Mouse (Mus musculus): ENCODE measurements around the gene Zfp444. TPM values are rescaled to one million over a fixed set of nuclear protein-coding genes. Genes with fewer than 3 reads are reported as not detected.

Zfp444 gene
- 10 to 100 TPM; 26.4 to 35.9 TPM for total RNA-seq (2021)
- long read RNA-seq, experiment 1, transcript Zfp444-201 (4 exons, 2,467 nt): major isoform, 13 of 29 reads
- long read RNA-seq, experiment 1, transcript Zfp444-203 (5 exons, 1,648 nt): minor isoform, 10 of 29 reads
- long read RNA-seq, experiment 1, partial matches to known transcripts: 3 of 29 reads
- long read RNA-seq, experiment 1, other reads (novel, unspliced or antisense): 3 of 29 reads
- long read RNA-seq, experiment 2, transcript Zfp444-203 (5 exons, 1,648 nt): minor isoform, 7 of 18 reads
- long read RNA-seq, experiment 2, transcript Zfp444-201 (4 exons, 2,467 nt): major isoform, 9 of 18 reads
- long read RNA-seq, experiment 2, partial matches to known transcripts: 1 of 18 reads
- long read RNA-seq, experiment 2, other reads (novel, unspliced or antisense): 1 of 18 reads

- DNase-seq: peak; percentile 97 to 99
These were observed at the start of gene Zfp444 for GRCm38 (mm10) chr7:6172006-6172649. Gene Zfp444 (plus strand): TSS chr7:6172226.

- peak; percentile 77 to 83 for DNase-seq
These were observed 45.2 kb upstream of the Zfp444 start for GRCm38 (mm10) chr7:6126690-6127448.

DNA sequence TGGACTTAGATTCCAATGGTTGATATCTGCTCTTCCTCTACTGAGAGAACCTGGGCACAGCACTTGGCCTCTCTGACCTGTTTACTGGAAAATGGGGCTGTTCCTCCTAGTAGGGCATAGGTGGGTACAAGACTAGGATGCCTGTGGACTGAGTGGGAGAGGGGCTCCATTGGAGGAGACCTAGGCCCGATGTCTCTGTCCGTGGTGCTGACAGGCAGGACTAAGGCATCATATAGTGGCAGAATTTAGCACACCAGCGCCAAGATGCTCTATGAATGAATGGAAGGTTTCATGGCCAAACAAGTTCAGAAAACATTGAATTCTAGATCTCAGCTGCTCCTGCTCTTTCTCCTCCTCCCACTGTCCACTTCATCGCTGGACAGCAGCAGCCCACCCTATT, 41.7 kb upstream of the Zfp444 start:
- DNase-seq: no peak

DNA sequence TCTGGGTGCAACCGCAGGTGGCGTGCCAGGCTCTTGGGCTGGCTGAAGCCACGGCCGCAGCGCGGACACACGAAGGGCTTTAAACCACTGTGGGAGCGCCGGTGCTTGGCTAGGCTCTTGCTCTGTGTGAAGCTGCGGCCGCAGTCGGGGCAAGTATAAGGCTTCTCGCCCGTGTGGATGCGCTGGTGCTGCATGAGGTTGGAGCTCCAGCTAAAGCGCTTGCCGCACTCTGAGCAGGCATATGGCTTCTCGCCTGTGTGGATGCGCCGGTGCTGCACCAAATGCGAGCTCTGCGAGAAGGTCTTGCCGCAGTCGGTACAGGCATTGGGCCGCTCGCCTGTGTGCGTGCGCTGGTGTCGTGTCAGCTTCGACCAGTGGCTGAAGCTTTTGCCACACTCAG, 39.4 kb upstream of the Zfp444 start:
- no peak for DNase-seq

DNA sequence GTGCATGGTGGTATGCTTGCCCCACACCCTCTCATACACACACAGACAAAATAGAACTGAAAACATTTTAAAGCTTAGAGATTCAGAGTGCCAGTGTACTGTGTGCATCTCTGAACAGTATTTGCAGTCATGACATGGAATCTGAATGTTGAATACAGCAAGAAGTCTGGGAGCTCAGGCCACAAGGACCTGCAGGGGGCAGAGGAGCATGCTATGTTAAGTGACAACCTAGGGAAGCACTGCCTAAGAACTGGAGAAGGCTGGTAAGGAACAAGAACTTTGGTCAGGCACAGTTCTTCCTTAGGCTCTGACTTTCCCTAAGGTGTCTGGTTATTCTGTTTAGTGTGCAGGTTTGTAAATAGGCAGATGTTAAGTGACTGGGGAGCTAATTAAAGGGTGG, 35.5 kb upstream of the Zfp444 start:
- DNase-seq: peak in 1 of 2 experiments; percentile 40

DNA sequence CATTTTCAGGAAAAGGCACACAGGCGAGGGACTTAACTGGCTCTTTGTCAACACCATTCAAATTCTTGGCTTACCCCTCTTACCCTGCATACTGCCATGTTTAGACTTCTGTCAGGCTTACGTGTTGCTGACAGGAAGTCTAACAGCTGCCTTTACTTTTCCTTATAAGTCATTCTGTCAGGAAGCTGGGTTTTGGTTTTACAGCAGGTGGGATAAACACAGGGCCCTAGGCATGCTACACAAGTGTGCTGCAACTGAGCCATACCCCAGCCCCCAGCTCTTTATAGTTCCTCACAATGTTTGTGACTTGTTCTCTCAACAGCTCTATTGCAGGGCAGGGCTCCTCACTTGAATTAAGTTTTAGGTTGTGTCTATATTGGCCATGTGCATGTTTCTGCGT, 32.7 kb upstream of the Zfp444 start:
- DNase-seq: no peak

DNA sequence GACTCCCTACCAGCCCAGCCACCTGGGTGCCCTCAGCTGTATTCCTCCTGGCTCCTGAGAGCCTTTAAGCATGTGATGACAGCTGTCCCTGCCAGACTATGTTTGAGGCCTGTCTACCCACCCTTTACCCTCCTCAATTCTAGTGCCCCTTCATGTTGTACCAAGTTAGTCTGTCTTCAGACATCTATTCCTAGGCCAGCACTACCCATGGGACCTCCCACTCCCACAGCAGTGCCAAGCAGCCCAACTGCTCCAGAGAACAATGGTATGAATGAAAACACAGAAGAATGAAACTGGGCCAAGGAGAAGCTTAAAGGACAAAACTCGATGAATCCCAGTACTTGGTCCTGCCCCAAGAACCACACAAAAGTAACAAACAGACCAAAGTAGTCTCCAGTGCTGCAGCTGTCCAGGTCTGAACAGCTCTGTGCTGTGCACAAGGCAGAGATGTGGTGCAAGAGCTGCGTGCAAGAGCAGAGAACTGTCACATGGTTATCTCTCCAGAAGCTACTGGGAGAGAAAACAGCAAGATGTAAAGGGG, 28.0 kb upstream of the Zfp444 start:
- DNase-seq: no peak

GRCm38 (mm10) chr7:6145423-6146188, 26.4 kb upstream of the Zfp444 start:
- no peak for DNase-seq

GRCm38 (mm10) chr7:6146194-6146981, 25.6 kb upstream of the Zfp444 start:
- no peak for DNase-seq

- peak; percentile 72 to 76 for DNase-seq
These were observed 25.1 kb upstream of the Zfp444 start for GRCm38 (mm10) chr7:6146982-6147325.

DNA sequence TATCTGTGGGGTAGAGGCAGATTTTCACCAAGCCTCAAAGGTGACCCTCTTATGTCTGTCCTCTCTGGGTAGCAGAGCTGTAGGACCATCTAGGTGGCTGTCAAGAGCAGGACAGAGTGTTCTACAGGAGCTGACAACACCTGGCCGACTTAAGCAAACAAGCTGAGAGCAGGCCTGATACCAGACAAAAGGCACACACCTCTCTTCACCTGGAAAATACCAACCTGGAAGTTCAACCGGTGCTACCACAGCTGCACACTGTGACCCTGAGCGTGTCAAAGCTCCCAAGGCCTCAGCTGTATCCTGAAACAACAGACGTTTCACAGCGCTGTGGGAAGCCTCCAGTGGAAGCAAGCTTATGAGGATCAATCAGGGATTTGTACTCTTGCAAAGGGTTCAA, 24.3 kb upstream of the Zfp444 start:
- DNase-seq: peak; percentile 42 to 51

DNA sequence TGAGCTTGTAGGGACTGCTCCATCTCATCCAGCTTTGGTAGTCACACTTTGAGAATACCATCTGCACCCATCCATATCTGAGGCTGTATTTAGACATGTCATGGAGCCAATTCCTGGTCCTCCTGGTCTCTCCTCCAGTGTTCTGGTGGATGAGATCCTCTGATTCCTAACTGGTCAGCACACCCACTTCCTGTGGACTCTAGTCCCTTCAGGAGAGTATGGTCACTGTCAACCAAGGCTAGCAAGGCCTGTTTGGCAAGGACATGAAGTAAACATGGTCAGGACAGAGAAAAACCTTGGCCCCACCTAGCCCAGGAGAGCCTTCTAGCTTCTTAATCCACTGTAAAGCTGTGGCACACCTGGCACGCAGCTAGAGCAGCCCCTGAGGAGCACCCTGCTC, 20.8 kb upstream of the Zfp444 start:
- no peak for DNase-seq

DNA sequence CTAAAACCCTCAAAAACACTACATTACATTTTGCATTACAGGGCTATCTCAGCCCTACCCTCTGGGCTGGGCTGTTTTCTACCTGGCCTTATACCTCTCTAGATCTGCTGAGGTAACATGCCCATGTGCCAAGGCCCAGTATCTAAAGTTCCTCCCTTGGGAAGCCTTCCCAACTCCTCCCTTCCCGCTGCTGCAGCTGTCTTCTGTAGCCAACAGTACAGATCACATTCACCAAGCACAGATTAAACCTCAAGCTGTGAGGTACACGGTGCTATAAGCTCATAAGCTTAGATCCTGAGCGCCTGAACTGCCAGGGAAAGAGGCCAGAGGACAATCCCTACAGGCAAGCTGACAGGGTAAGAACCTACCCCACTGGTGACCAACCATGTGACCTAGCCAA, 20.0 kb upstream of the Zfp444 start:
- no peak for DNase-seq

GRCm38 (mm10) chr7:6153131-6153530, 18.9 kb upstream of the Zfp444 start:
- peak; percentile 58 to 63 for DNase-seq

DNA sequence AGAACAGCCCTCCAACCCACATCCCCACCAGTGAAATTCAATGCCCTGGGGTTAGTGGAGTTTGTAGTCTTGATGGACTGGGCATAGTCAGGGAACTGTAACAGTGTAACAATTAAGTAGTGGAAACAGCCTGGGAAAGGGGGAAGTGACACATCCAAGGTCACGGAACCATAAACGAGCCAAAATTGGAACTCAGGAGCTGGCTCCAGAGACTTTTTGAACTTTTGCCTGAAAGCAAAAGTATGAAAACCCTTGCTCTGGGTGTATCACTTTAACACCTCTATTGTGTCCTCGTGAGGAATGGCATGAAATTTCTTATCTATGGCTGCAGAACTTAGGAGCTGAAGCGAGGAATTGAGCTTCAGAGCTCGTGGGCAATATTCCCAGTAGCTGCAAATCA, 17.9 kb upstream of the Zfp444 start:
- DNase-seq: peak; percentile 36 to 50

GRCm38 (mm10) chr7:6155031-6155872, 16.8 kb upstream of the Zfp444 start:
- DNase-seq: peak; percentile 92 to 95

DNA sequence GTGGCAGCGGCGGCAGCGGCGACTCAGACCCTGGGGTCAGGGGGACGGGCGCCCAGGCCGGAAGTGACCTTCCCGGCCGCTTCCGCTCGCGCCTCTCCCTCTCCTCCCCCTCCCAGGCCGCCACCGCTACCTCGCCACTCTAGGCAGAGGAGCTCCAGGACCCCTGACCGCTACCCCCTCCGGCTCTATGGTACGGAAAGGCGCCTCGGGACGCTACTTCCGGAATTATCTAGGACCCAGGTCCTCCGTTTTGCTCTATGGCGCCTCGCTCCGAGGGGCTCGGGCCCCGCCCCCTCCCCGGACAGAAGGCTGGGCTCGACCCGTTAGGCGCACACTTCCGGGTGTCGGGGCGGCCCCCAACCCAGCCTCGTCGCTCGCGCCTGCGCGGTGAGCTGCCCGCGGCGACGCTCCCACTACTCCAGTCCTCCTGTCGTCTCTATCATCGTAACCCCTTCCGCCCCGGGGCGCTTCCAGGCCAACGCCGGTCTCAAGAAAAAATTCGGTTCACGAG, 16.1 kb upstream of the Zfp444 start, which contains the start of gene Zfp787:
Gene Zfp787 (minus strand): TSS at position 97 of the 511 bp plus-strand sequence.
- DNase-seq: peak; percentile 98 to 99

- no peak for DNase-seq
These were observed 15.0 kb upstream of the Zfp444 start for GRCm38 (mm10) chr7:6156901-6157472.

DNA sequence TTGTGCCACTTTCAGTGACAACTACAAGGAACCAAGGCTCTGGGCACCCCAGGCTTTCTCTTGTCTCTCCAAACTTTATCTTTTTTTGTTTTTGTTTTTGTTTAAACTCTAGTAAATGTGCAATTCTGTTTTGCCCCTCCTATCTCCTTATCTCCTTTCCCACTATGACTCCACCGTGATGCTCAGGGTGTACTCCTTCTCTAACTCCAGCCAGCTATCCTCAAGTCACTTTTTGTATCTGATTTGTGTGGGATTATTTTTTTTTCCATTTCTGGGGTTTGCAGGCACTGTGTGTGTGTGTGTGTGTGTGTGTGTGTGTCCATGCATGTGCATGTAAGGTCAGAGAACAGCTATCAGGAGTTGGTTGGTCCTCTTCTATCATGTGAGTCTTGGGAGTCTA, 14.5 kb upstream of the Zfp444 start:
- no peak for DNase-seq
